Mouse (Mus musculus) urinary bladder, postnatal 4 days (tissue): ENCODE data around the gene Mical1.
A peak's percentile ranks its signal among the peaks of the same experiment; 100 is the strongest.

Experiments
- DNase-seq, 2 experiments: peaks; one replicate each; pipeline ENCODE4 v3.0.0; 2021 to 2022; ENCODE audit warnings: low spot score in 2 of 2

Mical1 gene

DNA sequence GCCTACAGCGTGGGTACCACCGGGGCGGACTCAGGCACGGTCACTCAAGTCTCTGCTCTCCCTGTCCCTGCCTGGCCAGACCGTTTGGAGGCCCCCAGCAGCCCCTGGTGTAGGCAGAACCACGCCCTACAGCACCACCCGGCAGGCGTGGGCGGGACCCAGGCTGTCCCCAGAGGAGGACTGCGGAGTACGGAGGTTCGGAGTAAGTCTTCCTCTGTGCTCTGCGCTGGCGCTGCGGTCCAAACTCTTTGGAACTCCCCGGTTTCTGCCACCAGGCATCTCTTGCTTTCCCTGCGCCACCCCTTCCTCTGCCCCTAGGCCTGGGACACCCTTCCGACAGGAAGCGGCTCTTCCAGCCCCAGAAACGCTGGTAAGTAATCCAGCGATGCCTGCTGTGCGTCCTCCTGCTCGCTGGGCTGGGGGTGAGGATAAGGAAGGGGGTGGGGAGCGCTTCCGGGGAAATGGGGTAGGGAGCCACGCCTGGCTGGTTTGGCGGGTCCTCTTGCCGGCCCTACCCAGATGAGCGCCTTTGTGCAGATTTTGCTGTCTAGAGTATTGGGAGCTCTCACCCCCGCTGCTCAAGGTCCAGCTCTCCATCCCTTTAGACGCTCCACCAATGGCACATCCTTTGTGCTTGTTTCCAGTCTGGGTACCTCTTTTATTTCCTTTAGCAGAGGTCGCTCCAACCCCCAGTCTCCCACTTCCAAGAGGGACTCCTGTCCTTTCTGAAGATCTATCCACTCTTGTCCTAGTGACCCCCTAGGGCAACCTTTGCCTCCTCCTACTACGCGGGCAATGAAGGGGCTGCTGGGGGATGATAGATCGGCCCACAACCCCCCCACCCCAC is at the start of gene Mical1:
Mical1 (plus strand) TSS at position 144 of the 847 bp plus-strand sequence.
- peak in 1 of 2 experiments; percentile 63 for DNase-seq

DNA sequence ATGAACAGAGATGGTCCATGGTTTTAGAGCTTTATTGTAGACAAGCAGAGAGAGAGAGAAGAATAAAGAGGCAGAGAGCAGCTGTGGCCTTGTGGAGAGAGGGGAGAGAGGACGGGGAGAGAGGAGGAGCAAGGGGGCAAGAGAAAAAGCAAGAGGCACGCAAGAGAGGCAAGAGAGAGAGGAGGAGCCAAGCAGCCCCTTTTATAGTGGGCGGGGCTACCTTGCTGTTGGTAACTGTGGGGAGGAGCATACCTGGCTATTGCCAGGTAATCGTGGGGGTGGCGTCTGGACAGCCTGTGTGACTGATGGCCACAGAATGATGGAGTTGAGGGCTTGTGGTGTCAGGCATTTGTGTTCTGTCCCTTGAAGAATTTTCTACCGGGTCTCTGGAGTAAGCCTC is 49.7 kb upstream of the Mical1 start:
- DNase-seq = no peak

DNA sequence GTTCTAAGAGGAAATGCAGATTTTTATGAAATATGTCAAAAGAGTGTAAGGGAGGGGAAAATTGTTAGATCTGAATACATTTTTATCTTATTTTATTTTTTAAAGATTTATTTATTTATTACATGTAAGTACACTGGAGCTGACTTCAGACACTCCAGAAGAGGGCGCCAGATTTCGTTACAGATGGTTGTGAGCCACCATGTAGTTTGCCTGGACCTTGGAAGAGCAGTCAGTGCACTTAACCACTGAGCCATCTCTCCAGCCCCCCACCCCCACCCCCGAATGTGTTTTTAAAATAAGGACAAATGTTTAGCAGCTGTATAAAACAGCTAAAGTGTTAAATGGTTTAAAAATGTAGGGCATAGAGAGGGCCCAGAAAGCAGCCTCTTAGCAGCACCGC is 41.5 kb upstream of the Mical1 start:
- DNase-seq = no peak

DNA sequence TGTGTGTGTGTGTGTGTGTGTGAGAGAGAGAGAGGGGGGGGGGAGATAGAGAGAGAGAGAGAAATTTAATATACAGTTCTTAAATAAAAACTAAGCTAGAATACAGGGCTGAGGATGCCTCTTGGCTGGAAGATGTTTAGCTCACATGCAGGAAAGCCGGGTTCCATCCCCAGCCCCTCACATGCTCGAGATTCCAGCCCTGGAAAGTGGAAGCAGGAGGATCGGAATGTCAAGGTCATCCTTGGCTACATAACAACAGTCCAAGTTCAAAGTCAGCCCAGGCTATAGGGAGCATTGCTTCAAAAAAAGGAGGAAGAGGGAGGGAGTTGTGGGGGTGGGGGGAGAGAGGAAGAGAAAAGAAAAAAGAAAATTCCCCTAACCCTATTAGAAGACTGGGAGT is 41.0 kb upstream of the Mical1 start:
- DNase-seq = no peak

DNA sequence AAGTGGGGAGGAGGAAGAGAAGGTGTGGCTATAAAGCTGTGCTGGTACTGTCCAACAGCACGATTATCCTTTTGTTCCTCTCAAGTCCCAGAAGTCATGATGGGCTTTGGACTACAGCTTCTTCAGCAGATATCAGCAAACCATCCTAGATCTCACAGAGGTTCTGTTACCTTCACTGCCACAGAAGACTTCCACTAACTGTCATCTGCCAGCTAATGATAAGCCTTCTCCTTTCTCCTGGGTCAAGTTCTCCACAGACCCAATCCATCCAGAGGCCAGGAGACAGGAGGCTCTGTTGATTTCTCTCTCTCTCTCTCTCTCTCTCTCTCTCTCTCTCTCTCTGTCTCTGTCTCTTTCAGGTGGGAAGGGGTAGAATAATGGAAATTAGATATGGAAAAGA is 27.9 kb upstream of the Mical1 start:
- no peak for DNase-seq

DNA sequence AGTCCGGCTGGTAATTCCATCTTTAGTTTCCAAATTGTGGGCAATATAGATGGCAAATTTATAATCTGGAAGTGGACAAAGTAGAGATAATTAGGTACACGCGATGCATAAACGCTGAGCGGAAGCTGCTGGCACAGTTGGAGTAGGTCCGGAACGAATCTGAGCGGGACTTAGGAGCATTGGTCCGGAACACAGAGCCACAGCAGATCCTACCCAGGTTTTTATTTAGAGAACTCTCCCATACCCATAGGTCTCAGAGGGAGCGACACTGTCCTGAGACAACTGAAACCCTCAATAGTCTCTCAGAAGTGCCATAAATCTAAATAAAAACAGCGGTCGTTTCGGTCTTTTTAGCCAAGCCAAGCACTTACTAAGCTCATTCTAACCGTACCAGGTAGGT is 26.4 kb upstream of the Mical1 start:
- no peak for DNase-seq

DNA sequence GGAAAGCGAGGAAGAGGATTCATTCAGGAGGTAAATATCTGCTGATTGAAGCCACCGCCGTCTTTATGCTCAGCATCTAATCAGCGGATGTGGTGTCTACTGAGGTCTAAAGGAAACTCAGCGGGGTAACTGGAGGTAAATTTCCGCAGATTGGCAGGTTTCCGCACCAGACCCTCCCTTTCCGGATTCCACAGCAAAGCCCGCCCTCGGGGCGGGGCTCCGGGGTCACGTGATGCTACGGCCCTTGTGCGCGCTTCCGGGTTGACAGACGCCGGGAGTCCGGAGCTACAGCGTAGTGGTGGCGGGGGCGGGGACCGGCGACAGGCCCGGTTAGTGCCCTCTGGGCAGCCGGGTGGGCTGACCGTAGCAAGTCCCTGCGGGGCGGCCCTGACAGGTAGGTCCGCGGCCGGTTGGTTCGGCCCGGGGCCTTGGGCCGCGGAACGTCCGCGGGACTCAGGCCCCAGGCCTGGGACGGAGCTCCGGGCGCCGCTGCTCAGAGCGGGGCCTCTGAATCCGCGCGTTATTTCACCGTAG is 25.9 kb upstream of the Mical1 start, which contains the start of gene Zbtb24:
Zbtb24 (plus strand) TSS at position 247 of the 534 bp plus-strand sequence.
- peak; percentile 88 to 95 for DNase-seq

DNA sequence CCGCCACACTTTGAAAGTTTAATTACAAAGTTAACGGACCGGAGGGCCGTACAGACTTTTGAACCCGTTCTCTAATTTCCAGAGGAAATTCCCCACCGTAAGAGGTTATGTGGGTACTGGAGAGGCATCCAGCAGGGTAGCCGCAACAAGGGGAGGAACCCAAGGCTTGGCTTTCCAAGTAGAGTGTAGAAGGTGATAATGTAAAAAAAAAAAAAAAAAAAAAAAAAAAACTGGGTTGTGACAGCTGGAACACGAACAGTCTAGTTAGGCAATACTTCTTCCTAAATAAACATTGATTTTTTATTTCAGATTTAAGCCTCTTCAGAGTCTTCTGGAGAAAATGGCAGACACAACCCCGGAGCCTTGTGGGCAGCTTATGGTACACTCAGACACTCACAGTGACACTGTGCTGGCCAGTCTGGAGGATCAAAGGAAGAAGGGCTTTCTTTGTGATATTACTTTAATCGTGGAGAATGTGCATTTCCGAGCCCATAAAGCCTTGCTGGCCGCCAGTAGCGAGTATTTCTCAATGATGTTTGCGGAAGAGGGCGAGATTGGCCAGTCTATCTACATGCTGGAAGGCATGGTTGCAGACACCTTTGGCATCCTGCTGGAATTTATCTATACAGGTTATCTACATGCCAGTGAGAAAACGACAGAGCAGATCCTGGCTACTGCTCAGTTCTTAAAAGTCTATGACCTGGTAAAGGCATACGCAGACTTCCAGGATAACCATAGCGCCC is 25.2 kb upstream of the Mical1 start:
- DNase-seq = no peak

DNA sequence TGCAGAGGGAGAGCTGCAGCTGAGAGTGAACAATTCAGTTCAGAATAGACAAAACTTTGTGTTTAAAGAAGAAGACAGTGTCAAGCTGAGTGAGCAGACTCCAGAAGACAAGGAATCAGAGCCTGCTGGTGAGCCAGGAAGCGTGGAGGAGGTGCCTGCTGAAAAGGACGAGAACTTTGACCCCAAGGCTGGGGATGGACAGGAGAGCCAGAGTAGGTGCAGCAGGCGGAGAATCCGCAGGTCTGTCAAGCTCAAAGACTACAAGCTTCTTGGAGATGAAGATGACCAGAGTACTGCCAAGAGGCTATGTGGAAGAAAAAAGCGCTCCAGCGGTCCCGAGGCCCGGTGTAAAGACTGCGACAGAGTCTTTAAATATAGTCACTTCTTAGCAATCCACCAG is 24.5 kb upstream of the Mical1 start:
- DNase-seq = no peak

DNA sequence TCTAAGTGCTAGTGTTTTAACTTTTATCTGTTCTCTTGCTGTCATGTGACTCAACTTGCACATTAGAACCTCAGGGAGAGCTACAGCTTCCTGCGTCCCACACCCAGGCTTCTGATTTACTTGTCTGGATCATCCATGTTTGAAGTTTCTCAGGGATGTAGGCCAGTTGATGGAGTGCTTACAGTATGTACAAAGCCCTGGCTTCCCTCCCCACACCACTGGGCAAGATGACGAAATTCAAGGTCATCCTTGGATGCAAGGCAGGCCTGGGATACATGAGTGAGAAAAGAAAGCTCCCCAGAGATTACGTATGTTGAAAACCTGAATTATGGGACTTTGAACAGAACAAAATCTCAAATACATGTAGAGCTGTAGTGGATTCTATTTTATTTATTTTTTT is 23.3 kb upstream of the Mical1 start:
- DNase-seq = no peak

DNA sequence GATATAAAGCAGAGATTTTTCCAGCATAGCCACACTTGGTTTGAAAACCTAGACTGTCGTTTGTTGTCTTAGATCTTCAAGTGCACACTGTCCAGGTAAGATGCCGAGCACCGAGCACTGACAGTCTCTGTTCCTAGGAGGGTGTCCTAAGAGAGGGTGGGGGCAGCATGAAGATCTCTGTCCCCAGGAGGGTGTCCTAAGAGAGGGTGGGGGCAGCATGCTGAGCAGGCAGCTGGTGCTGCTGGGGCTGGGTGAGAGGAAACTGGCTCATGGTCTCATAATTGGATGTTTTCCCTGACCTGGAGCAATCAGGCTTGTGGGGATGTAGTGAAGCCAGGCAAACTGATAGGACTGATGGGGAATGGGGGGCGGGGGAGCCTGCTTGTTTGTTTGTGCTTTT is 16.1 kb upstream of the Mical1 start:
- no peak for DNase-seq

DNA sequence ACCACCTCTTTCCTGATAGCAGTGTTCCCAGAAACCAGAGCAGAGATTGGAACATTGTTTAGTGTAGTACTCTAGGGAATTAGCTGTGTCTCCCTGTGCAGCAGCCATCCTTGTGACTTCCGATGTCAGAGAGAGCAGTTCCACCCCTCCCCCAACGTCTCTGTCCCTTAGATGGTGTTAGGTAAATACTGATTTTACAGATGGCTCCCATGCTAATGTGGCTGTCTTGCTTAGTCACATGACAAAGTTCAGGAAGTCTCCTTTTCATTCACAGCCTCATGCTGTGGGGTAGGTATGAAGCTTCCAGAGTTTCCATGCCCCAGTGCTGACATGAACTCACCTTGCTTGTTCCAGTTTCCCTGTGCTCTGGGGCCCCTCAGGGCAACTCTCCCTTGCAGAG is 15.6 kb upstream of the Mical1 start:
- DNase-seq = no peak

DNA sequence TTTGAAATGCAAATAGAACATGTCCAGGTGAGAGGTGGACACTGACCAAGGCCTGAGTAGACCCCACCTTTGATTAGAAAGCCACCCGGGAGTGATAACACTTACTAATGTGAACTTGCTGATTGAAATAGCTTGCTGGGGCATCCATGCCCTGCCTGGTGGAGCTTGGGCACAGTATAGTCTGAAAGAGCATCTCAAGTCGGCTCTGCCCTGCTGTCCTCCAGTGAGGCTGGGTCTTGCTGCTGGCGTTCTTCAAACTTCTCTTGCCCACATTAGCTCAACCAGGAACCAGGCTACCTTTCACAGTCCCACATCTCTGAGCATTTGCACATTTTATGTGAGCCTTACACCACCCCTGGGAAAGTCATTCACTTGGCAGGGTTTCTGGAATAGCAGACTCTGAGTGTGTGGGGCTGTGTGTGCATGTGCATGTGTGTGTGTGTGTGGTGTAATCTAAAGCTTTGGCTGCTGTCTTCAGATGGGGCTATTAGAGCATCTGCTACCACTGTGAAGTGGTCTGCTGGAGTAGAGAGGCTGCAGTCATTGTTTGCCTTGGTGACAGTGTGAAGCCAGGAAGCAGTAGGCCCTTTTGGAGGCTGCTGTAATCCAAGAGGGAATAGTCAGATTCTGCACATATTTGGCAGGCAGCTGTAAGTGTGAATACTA is 14.9 kb upstream of the Mical1 start:
- DNase-seq = no peak

DNA sequence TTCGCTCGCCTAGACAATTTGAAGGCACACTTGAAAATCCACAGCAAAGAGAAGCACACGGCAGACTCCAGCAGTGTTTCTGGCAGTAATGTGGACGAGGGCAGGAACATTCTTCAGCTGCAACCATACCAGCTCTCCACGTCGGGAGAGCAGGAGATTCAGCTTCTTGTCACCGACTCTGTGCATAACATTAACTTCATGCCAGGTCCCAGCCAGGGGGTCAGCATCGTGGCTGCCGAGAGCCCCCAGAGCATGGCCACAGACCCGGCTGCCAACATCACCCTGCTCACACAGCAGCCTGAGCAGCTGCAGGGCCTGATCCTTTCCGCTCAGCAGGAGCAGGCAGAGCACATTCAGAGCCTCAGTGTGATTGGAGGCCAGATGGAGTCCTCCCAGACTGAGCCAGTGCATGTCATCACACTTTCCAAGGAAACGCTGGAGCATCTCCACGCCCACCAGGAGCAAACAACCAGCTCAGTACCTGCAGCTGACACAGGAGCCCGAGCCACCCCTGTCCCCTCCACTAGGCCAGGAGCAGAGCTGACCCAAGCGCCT is 11.6 kb upstream of the Mical1 start:
- no peak for DNase-seq

DNA sequence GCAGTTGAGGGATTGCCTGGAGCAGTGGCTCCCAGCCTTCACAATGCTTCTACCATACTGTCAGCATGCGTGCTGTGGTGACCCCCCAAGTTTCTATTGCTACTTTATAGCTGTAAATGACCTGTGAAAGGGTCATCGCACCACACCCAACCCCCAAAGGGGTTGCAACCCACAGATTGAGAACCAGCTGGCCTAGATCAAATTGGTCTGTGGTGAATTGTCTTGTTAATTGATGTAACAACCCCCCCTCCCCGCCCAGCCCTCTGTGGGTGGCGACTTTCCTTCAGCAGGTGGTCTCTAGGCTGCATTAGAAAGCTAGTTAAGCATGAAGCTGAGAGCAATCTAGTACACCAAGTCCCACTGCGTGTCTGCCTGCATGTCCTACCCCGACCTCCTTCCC is 8.8 kb upstream of the Mical1 start:
- DNase-seq = no peak

DNA sequence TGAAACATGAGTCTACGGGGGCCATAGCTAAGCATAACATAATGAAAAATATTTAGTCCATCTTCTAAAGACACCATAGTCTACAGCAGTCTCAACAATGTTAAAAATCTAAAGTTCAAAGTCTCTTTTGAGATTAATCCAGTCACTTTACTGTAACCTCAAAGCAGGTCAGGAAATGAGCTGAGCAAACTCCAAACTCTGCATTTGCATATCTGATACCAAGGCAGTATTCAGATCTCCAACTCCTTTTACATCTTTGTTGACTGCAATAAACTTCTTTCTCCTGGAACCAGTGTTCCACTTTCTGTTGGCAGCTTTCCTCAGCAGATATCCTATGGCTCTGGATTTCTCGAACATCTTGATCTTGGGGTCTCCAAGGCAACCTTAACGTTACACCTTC is 5.4 kb upstream of the Mical1 start:
- no peak for DNase-seq

DNA sequence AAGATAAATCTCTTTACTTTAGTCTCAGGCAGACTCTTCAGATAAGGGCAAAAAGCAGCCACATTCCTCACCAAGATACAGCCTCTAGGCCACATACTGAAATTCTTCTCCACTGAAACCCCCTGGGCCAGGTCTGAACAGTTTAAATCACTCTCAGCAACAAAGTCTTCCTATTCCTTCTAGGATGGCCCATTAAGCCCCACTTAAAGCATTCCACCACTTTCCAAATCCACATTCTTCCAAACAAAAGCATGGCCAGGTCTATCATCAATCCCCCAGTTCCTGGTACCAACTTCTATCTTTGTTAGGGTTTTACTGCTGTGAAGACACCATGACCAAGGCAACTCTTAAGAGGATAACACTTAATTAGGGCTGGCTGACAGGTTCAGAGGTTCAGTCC is 3.6 kb upstream of the Mical1 start:
- DNase-seq = no peak

DNA sequence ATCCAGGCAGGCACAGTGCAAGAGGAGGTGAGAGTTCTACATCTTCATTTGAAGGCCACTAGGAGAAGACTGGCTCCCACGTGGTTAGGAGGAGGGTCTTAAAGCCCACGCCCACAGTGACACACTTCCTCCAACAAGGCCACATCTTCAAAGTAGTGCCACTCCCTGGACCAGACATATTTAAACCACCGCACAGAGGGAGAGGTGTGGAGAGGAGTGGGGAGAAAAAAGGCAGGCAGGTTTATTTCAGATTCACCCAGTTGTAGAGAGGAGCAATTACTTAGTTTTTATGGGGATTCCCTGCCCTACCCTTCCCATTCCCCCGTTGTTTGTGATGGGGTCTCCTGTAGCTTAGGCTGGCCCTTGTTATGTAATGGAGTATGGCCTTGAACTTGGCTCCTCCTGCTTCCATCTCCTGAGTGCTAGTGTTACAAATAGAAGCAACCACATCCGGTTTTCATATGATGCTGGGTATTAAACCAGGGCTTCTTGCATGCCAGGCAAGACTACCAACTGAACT is 3.1 kb upstream of the Mical1 start:
- DNase-seq = no peak

DNA sequence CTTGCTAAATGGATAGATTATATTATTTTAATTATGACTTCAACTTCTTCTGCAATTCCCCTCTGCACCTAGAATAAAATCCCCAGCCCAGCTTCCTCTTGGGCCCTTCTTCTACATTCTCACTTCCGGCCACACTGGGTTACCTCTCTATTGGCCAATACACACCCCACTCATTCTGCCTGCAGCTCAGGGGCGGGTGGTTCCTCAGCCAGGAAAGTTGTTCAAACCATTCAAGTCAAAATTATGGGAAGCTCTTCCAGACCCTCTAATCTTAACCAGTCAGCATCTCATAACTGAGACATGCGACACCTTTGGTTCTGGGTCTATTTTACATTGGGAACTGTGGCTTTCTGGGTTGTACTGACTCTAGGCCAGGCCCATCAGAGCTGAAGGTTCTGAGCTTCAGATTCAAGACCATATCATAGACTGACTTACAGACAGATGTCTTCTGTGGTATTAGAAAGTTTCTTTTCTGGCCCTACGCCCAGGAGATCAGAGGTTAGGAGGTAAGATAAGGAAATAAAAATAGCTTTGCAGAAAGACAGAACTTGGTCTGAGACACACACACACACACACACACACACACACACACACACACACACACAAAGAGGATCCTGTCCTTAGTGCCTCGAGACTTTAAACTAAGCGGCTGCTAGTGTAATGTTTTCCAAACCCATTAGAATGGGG is 2.2 kb upstream of the Mical1 start:
- no peak for DNase-seq

DNA sequence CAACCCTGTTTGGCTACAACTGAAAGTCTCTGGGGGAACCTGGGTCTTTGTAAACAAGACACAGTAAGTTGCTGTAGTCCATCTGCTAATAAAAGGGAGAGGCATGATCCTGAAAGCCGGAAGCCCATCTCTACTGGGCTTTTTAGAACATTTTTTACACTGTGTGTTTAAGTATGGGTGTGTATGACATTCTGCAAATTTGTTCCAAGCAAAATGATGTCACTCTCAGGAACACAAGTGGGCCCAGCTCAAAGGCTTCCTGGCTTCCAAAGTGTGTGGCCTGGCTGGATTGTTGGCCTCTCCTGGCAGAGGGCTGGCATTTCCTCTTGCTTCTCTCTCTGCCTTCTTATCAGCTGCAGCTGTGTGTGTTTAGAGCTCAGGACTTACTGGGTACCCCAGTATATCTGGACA is 1.1 kb upstream of the Mical1 start:
- no peak for DNase-seq

DNA sequence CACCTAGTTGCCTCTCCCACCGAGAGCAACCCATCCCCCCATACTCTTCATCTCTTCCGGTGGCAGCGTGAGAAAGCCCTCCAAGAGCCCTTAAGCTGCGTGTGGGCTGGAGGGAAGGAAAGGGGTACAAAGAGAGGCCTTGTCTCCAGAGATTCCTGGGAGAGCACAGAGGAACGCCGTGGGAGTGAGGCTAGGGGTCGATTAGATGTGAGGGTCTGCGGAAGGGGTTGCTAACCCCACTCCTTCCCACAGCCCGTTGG is 834 bp downstream of the Mical1 start:
- no peak for DNase-seq
